Mouse (Mus musculus) gastrocnemius, postnatal 25 days (tissue): ENCODE results near the gene Tmco1. TPM values are rescaled to one million over a fixed set of nuclear protein-coding genes. Genes with fewer than 3 reads are reported as not detected.
"Not testable (repeated sequence)": the region's sequence is repeated elsewhere in the genome, so short reads cannot be mapped to it uniquely, and the experiment has no call there.

ENCODE experiments used
- DNase-seq: peaks from one replicate; pipeline ENCODE4 v3.0.0; 2022
- total RNA-seq, 2 experiments: library from RNA; stranded (reverse); gene quantifications; 1 replicate in 1 of 2; 2 replicates in 1 of 2; pipeline ENCODE4 v1.2.3; 2021

The Tmco1 gene
- total RNA-seq, 2 experiments from 2014 or later, result 32.6 to 41.3 TPM

GRCm38 (mm10) chr1:167336398-167336797 lies 28.2 kb downstream of the Tmco1 start:
- DNase-seq, result no peak

- DNase-seq, result peak; percentile 66
Measured at GRCm38 (mm10) chr1:167337463-167338095, 29.4 kb downstream of the Tmco1 start.

GRCm38 (mm10) chr1:167339177-167339781 lies 31.1 kb downstream of the Tmco1 start:
- DNase-seq, result no peak

GRCm38 (mm10) chr1:167340111-167340787 lies 32.1 kb downstream of the Tmco1 start:
- no peak for DNase-seq

- DNase-seq, result no peak
Measured at GRCm38 (mm10) chr1:167340910-167341528, 32.8 kb downstream of the Tmco1 start.

GRCm38 (mm10) chr1:167342831-167343230 lies 34.7 kb downstream of the Tmco1 start:
- no peak for DNase-seq

- DNase-seq, result not testable (repeated sequence)
Measured at GRCm38 (mm10) chr1:167345994-167346520, 37.9 kb downstream of the Tmco1 start.

GRCm38 (mm10) chr1:167349206-167349605 lies 41.0 kb downstream of the Tmco1 start:
- not testable (repeated sequence) for DNase-seq

GRCm38 (mm10) chr1:167349815-167350596 lies 41.8 kb downstream of the Tmco1 start, which contains the start of gene Aldh9a1:
TSS of gene Aldh9a1 (plus strand) at chr1:167349991.
- DNase-seq, result peak; percentile 86

- DNase-seq, result no peak
Measured at GRCm38 (mm10) chr1:167350597-167351415, 42.6 kb downstream of the Tmco1 start.

GRCm38 (mm10) chr1:167352403-167352802 lies 44.2 kb downstream of the Tmco1 start:
- no peak for DNase-seq

- DNase-seq, result no peak
Measured at GRCm38 (mm10) chr1:167357387-167357786, 49.2 kb downstream of the Tmco1 start.

- DNase-seq, result no peak
Measured at GRCm38 (mm10) chr1:167358731-167359130, 50.6 kb downstream of the Tmco1 start.

GRCm38 (mm10) chr1:167360268-167360667 lies 52.1 kb downstream of the Tmco1 start:
- no peak for DNase-seq

- DNase-seq, result no peak
Measured at GRCm38 (mm10) chr1:167362819-167363218, 54.6 kb downstream of the Tmco1 start.

- DNase-seq, result no peak
Measured at GRCm38 (mm10) chr1:167363322-167363721, 55.1 kb downstream of the Tmco1 start.

- DNase-seq, result no peak
Measured at GRCm38 (mm10) chr1:167365808-167366207, 57.6 kb downstream of the Tmco1 start.

GRCm38 (mm10) chr1:167366621-167367020 lies 58.4 kb downstream of the Tmco1 start:
- DNase-seq, result no peak

GRCm38 (mm10) chr1:167368018-167368417 lies 59.8 kb downstream of the Tmco1 start:
- no peak for DNase-seq

GRCm38 (mm10) chr1:167368513-167368912 lies 60.3 kb downstream of the Tmco1 start:
- DNase-seq, result no peak

GRCm38 (mm10) chr1:167369905-167370304 lies 61.7 kb downstream of the Tmco1 start:
- DNase-seq, result peak; percentile 60
